Mouse (Mus musculus) kidney, embryonic 15.5 days (tissue): ENCODE measurements around the gene Tmprss4. TPM values are rescaled to one million over a fixed set of nuclear protein-coding genes. Genes with fewer than 3 reads are reported as not detected.

Source experiments
- ATAC-seq: fragments of 200-750 bp; cut with Nextera tagmentation; replicated peaks from 2 replicates; pipeline ENCODE4 v1.8.0; 2017; ENCODE audit warnings: moderate TSS enrichment; ENCODE audit not compliant: low FRiP score
- H3K27ac ChIP-seq: fragments of 300-500 bp; sonication (generic); 2 replicates; pipeline ENCODE4 v1.5.1; 2015; ENCODE audit warnings: mild to moderate bottlenecking, inconsistent platforms
- H3K27me3 ChIP-seq: fragments of 300-500 bp; sonication (generic); 2 replicates; pipeline ENCODE4 v1.6.1; 2015; ENCODE audit warnings: inconsistent platforms
- H3K36me3 ChIP-seq: fragments of 300-500 bp; sonication (generic); 2 replicates; pipeline ENCODE4 v1.6.1; 2015; ENCODE audit warnings: inconsistent platforms
- H3K4me1 ChIP-seq: fragments of 300-500 bp; sonication (generic); 2 replicates; pipeline ENCODE4 v1.6.1; 2015; ENCODE audit warnings: inconsistent platforms
- H3K4me2 ChIP-seq: fragments of 300-500 bp; sonication (generic); 2 replicates; pipeline ENCODE4 v1.6.1; 2015; ENCODE audit warnings: moderate library complexity, mild to moderate bottlenecking, inconsistent platforms
- H3K4me3 ChIP-seq: fragments of 300-500 bp; sonication (generic); replicated peaks from 2 replicates; pipeline ENCODE4 v1.5.1; 2015; ENCODE audit warnings: mild to moderate bottlenecking, inconsistent platforms
- H3K9ac ChIP-seq: fragments of 300-500 bp; sonication (generic); 2 replicates; pipeline ENCODE4 v1.6.1; 2015; ENCODE audit warnings: mild to moderate bottlenecking, inconsistent platforms
- H3K9me3 ChIP-seq: fragments of 300-500 bp; sonication (generic); replicated peaks from 2 replicates; pipeline ENCODE4 v1.6.1; 2016; ENCODE audit warnings: inconsistent platforms
- WGBS: fragments of 180-500 bp; shearing (Covaris S2); methylation state at CpG from one replicate; pipeline ENCODE4 v1.1.7; 2015; ENCODE audit warnings: mixed read lengths; 5-methylcytosine and 5-hydroxymethylcytosine counted together
- polyA plus RNA-seq: library from polyadenylated mRNA; unstranded; fragments of >200 nt; fragmentation: Nextera tagmentation; extraction: Ambion mirVana; gene quantifications from 2 replicates; pipeline ENCODE4 v1.2.1, GENCODE M21; 2015

Gene Tmprss4
- 0.27 and 1.4 TPM in 2 replicates for polyA plus RNA-seq

DNA sequence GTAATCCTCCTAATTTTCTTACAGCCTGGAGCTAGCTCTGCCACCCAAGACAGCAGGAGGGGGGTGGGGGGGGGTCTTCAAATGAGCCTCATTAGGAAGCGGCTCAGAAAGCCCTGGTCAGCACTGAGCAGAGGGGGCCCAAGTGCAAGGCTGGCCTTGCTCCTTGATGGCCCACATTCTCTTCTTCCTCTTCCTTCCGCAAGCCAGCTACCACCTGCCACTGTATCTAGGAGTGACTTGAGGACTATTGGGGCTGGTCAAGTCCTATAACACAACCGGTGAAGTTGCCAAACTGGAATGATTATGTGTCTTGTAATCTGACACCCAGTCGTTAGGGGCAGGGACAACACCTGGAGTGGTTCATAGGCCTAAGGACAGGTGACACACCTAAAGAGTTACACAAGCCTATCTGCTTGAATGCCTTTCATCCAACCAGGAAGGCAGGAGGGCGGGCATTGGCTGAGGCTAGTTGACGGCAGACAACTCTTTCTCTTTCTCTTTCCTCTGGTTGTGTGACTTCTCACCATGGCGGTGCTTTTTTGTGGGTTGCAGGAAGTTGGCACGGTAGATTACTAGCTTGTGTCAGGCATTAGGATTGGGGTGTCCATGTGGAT, at the start of gene Tmprss4:
TSS of gene Tmprss4 (minus strand) at position 296 of the 614 bp plus-strand sequence.
- Histone ChIP-seq H3K9me3 (no peaks in the 10 kb centered on the region), H3K4me3 (no peak within 1 kb of the TSS), H3K4me1 (peaks cover 12% of the 10 kb centered on the region), H3K9ac (no peak within 1 kb of the TSS), H3K36me3 (no peaks in the 10 kb centered on the region), H3K27ac (no peak within 1 kb of the TSS), H3K4me2 (no peak within 1 kb of the TSS), H3K27me3 (no peaks in the 10 kb centered on the region)
- peak; percentile 49 for ATAC-seq
- 61% methylated on average over 8 of the region's 8 CpGs for WGBS

DNA sequence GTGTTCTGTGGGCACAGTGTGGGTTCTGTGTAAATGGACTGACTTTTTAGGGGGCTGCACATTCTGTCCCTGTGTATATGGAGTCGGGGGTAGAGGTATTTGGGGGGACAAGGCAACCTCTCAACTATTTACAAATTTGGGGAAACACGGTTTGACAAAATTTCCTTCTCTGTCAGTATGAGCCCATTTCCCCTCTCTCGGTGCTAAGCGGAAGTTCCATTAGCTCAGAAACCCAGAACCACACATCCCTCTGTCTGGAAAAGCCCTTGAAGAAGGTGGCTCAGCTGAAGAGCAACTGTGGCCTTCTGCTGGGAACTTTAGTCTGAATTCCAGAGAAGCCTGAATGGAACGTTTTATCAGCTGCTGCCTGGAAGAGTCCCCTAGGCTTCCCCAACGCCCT, 48.5 kb upstream of the Tmprss4 start:
- no peaks in the 10 kb centered on the region for H3K9me3 ChIP-seq
- no peak overlapping the region for H3K4me3 ChIP-seq
- no peaks in the 10 kb centered on the region for H3K27me3 ChIP-seq
- no peaks in the 10 kb centered on the region for H3K36me3 ChIP-seq
- no peaks in the 10 kb centered on the region for H3K4me1 ChIP-seq
- WGBS, result 73% methylated on average over 6 of the region's 6 CpGs
- H3K9ac ChIP-seq, result no peak overlapping the region
- ATAC-seq, result no peak
- H3K4me2 ChIP-seq, result no peak overlapping the region
- H3K27ac ChIP-seq, result no peak overlapping the region

DNA sequence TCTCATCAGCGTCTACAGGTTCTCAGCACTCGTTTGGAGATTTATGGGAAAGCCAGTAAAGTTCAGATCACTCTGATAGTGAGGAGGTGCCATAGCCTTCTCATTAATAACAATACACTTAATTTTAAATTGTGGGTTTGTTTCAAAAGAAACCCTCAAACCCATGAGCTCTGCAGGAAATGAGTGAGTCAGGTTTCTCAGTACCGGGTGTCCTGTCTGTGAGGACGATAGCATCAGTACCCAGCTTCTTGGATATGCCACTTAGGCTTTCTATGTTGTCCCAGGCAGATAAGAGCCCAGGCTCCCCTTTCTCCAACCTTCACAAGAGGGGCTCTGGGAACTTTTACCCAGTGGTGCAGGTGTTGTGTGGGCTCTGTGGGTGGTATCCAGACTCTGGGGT, 48.1 kb upstream of the Tmprss4 start:
- H3K4me1 ChIP-seq, result no peaks in the 10 kb centered on the region
- no peak for ATAC-seq
- H3K27ac ChIP-seq, result no peak overlapping the region
- H3K27me3 ChIP-seq, result no peaks in the 10 kb centered on the region
- no peak overlapping the region for H3K9ac ChIP-seq
- 54% methylated on average over 4 of the region's 4 CpGs for WGBS
- no peak overlapping the region for H3K4me2 ChIP-seq
- no peaks in the 10 kb centered on the region for H3K9me3 ChIP-seq
- no peak overlapping the region for H3K4me3 ChIP-seq
- no peaks in the 10 kb centered on the region for H3K36me3 ChIP-seq

DNA sequence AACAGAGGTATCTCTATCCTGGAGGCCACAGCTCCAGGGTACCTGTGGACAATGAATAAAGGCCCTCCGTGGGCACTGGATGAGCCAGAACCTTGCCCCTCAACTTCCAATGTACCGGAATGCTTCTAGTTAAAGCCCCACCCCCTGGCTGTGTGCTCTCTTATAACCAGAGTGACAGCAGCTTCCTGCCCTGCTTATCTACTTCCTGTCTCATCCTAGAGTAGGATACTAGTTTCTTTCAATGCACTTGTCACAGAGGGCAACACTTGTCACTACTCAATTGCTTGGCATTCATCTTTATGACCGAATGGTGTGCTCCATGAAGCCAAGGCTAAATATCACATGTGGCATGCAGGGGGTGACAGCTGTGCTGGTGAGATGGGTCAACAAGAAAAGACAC, 47.4 kb upstream of the Tmprss4 start:
- no peak for ATAC-seq
- no peak overlapping the region for H3K4me2 ChIP-seq
- H3K27me3 ChIP-seq, result no peaks in the 10 kb centered on the region
- no peak overlapping the region for H3K27ac ChIP-seq
- H3K36me3 ChIP-seq, result no peaks in the 10 kb centered on the region
- H3K4me3 ChIP-seq, result no peak overlapping the region
- no peaks in the 10 kb centered on the region for H3K9me3 ChIP-seq
- H3K4me1 ChIP-seq, result no peaks in the 10 kb centered on the region
- no peak overlapping the region for H3K9ac ChIP-seq
- 65% methylated on average over 3 of the region's 3 CpGs for WGBS

DNA sequence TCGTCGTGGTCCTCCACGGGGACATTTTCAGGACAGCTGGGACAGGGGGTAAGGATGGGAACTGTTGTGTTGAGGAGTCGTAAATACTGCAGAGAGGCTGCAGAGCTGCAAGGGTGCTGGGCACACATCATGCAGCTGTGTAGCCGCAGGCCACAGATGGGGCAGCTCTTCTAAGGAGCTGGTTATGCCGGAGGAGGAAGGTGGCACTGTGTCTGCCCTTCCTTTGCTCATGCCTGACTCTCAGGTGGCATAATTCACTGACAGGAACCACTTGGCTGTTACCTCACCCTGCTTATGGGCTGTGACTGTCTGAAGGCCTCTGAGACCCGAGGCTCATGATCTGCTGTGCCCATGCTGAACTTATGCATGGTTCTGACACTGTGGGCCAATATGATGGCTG, 46.4 kb upstream of the Tmprss4 start:
- H3K27me3 ChIP-seq, result no peaks in the 10 kb centered on the region
- no peak for ATAC-seq
- H3K9ac ChIP-seq, result no peak overlapping the region
- WGBS, result 83% methylated on average over 7 of the region's 7 CpGs
- H3K4me3 ChIP-seq, result no peak overlapping the region
- H3K4me2 ChIP-seq, result no peak overlapping the region
- H3K9me3 ChIP-seq, result no peaks in the 10 kb centered on the region
- H3K36me3 ChIP-seq, result no peaks in the 10 kb centered on the region
- H3K4me1 ChIP-seq, result no peaks in the 10 kb centered on the region
- no peak overlapping the region for H3K27ac ChIP-seq

DNA sequence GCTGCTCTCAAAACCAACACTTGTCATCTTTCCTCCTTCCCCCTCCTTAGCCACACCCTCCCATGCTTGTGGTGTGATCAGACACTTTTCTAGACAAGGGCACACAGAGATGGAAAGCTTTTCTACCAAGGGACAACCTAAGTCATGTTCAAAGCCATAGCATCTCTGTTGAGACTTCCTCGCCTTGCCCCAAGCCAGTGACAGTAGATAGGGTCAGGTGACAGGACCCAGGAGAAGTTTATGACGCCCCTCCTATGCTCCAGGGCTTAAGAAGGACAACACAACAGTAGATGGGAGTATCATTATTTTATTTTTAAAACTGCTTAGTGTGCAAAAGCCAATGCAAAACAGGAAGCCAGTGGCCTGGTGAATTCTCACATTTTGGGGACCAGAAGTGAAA, 43.6 kb upstream of the Tmprss4 start:
- H3K4me3 ChIP-seq, result no peak overlapping the region
- no peak for ATAC-seq
- WGBS, result 60% methylated on average over 2 of the region's 2 CpGs

DNA sequence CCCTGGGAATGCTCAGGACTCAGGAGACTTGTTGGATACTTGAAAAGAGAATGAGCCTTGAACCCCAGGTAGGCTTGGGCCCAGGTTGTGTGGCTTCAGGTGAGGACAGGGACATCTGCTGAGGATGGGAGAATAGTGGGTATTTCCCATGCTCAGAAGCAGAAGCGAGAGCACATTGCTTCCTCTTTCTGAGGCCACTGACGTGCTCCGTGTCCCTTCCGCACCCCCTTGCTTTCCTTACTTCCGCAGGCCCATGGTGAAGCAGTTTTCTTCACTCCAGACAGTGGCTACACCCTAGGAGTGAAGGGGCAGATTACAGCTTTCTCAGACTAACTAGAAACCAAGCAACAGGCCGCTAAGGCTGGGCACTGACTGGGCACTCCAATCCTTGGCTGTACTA, 42.2 kb upstream of the Tmprss4 start:
- H3K27me3 ChIP-seq, result no peaks in the 10 kb centered on the region
- no peaks in the 10 kb centered on the region for H3K9me3 ChIP-seq
- no peaks in the 10 kb centered on the region for H3K36me3 ChIP-seq
- H3K4me3 ChIP-seq, result no peak overlapping the region
- no peak overlapping the region for H3K27ac ChIP-seq
- 90% methylated on average over 6 of the region's 6 CpGs for WGBS
- H3K9ac ChIP-seq, result no peak overlapping the region
- H3K4me2 ChIP-seq, result no peak overlapping the region
- no peak for ATAC-seq
- no peaks in the 10 kb centered on the region for H3K4me1 ChIP-seq

More for the DNA sequence above, 43.6 kb upstream of the Tmprss4 start:
- Histone ChIP-seq H3K9me3 (no peaks in the 10 kb centered on the region), H3K9ac (no peak overlapping the region), H3K36me3 (no peaks in the 10 kb centered on the region), H3K4me2 (no peak overlapping the region), H3K27ac (no peak overlapping the region), H3K27me3 (no peaks in the 10 kb centered on the region), H3K4me1 (no peaks in the 10 kb centered on the region)

DNA sequence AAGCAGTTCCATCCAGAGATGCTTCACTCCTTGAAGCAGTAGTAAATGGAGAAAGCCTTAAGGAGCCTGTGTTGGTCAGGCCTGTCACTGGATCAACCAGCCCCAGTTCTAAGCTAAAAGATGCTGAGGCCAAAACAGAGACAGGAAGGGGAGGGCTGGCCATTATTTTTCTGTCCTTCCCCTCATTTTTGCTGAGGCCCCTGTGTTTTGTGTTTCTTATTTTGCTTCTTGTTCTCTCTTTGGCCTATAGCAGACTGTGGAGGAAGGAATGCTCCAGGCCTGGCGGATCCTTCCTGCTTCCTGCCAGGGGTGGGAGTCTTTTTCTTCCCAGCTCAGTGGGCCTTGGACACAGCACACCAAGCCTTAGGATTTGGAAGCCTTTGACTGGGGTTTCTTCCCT, 41.5 kb upstream of the Tmprss4 start:
- Histone ChIP-seq H3K27ac (no peak overlapping the region), H3K9ac (no peak overlapping the region), H3K4me2 (no peak overlapping the region), H3K36me3 (no peaks in the 10 kb centered on the region), H3K27me3 (no peaks in the 10 kb centered on the region), H3K4me1 (no peaks in the 10 kb centered on the region), H3K4me3 (no peak overlapping the region), H3K9me3 (no peaks in the 10 kb centered on the region)
- WGBS, result 71% methylated on average over 1 of the region's 1 CpGs
- no peak for ATAC-seq

DNA sequence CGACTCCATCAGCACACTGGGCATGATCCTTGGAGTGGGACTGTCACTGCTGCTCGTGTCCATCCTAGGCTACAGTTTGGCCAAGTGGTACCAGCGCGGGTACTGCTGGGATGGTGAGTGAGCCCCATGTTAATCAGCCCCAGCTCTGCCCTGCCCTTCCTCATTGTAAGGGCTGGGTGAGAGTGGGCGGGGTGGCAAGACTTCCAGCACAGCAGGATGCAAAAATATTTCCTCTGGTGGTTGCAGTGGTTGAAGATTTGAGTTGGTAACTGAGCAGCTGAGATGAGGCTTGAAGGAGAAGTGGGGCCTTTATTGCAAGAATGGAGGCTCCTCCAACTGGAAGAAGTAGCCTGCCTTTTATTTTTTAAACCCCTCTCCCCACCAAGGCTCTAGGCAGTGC, 37.5 kb upstream of the Tmprss4 start:
- WGBS, result 76% methylated on average over 5 of the region's 5 CpGs

DNA sequence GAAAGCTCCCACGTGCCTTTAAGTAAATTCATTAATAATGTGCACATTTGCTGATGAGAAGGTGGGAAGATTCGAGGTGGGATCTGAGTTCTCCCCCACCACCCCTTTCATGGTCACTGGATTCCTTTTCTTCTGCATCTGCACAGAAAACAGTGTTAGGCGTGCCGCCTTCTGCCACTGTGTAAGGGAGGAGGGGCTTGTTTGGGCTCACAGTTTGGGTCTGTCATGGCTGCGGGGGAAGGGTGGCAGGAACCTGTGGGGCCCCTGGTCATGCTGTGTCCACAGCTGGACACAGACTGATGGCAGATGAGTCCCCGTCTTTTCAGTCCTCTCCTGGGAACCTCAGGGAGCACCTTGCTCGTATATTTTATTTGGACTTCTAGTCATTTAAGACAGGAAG, 32.9 kb upstream of the Tmprss4 start:
- Histone ChIP-seq H3K4me3 (no peak overlapping the region), H3K9me3 (no peaks in the 10 kb centered on the region), H3K27ac (no peak overlapping the region), H3K36me3 (no peaks in the 10 kb centered on the region), H3K9ac (no peak overlapping the region), H3K4me2 (no peak overlapping the region), H3K4me1 (peaks cover 6% of the 10 kb centered on the region), H3K27me3 (no peaks in the 10 kb centered on the region)
- no peak for ATAC-seq
- 51% methylated on average over 7 of the region's 7 CpGs for WGBS

More for the DNA sequence above, 37.5 kb upstream of the Tmprss4 start:
- Histone ChIP-seq H3K27me3 (no peaks in the 10 kb centered on the region), H3K4me2 (no peak overlapping the region), H3K4me3 (no peak overlapping the region), H3K27ac (no peak overlapping the region), H3K36me3 (no peaks in the 10 kb centered on the region), H3K9ac (no peak overlapping the region), H3K4me1 (peaks cover 5% of the 10 kb centered on the region), H3K9me3 (no peaks in the 10 kb centered on the region)
- no peak for ATAC-seq

DNA sequence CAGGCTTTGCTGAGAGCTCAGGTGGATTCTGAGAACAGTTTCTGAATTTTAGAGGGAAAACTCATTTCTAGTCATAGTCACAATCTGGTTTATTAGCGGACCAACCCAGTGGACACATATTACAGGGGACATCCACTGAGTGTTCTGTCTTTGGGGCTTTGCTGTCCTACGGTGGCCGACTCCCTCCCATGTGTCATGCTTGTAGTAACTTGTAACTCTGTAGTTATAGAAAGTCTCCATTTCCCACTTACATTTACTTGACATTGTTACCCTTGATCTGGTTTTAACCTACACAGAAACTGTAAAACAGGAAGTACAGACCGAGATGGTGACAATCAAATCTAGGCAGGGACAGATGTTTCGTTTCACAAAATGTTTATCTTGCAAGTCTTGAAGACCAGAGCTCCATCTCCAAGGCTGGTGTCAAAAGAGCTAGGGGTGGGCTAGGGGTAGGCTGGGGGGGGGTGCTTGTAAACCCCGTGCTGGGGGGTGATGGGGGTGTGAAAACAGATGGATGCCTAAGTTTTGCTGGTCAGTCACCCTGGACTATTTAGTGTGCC, 31.9 kb upstream of the Tmprss4 start:
- H3K27me3 ChIP-seq, result no peaks in the 10 kb centered on the region
- no peaks in the 10 kb centered on the region for H3K9me3 ChIP-seq
- peak overlapping the region; percentile 32; the same call in 1 of the 2 replicates for H3K27ac ChIP-seq
- WGBS, result 41% methylated on average over 6 of the region's 6 CpGs
- ATAC-seq, result no peak
- no peak overlapping the region for H3K4me2 ChIP-seq
- no peak overlapping the region for H3K4me3 ChIP-seq
- peaks cover 6% of the 10 kb centered on the region for H3K4me1 ChIP-seq
- H3K9ac ChIP-seq, result no peak overlapping the region
- no peaks in the 10 kb centered on the region for H3K36me3 ChIP-seq

DNA sequence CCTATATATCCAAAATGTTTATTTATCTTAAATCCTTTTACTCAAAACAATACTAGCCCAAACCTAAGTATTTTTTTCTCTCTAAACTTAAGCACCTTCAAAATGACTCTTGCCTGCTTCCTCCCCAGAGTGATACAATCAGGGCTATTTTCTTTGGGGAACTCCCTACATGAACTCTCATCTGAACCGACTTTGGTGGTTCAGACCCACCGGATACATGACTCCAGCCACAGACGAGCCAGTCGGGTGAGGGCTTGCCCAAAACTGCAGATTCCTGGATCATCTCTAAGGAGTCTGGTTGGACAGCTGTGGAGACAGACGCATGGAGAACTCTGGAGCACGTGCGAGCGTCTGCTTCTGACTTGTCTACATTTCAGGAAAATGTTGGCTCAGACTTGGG, 25.5 kb upstream of the Tmprss4 start:
- H3K36me3 ChIP-seq, result no peaks in the 10 kb centered on the region
- ATAC-seq, result no peak
- no peaks in the 10 kb centered on the region for H3K9me3 ChIP-seq
- no peak overlapping the region for H3K27ac ChIP-seq
- no peak overlapping the region for H3K4me3 ChIP-seq
- H3K4me2 ChIP-seq, result no peak overlapping the region
- no peaks in the 10 kb centered on the region for H3K4me1 ChIP-seq
- H3K27me3 ChIP-seq, result 0 out of 2 replicates have a peak, but pooled peaks cover 3% of the 10 kb centered on the region
- 76% methylated on average over 8 of the region's 8 CpGs for WGBS
- no peak overlapping the region for H3K9ac ChIP-seq

DNA sequence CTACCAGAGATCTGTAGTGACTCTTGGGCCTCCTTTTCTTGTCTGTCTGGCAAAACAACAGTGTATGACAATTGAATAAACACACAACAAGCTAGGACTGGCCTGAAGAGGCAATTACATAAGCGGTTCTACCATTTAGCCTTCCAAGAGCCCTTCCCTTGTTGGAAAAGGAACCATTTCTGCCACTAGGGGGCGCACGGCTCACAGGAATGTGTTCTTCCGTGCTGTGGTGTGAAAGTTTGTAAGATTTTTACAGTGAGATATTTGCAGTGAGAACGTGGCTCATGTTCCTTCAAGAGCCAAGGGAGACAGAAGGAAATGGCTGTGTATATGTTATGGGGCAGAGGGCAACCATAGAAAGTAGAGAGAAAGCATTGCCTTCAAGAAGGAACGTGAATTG, 17.7 kb upstream of the Tmprss4 start:
- Histone ChIP-seq H3K27ac (no peak overlapping the region), H3K4me3 (no peak overlapping the region), H3K4me1 (no peaks in the 10 kb centered on the region), H3K9ac (no peak overlapping the region), H3K9me3 (no peaks in the 10 kb centered on the region), H3K27me3 (0 out of 2 replicates have a peak, but pooled peaks cover 3% of the 10 kb centered on the region), H3K4me2 (no peak overlapping the region), H3K36me3 (no peaks in the 10 kb centered on the region)
- WGBS, result 17% methylated on average over 6 of the region's 6 CpGs
- no peak for ATAC-seq
